Comparison of ENCODE assay signal across 16 mouse cellular contexts in genomic region chr4:71537971-71538370, GRCm38 (mm10).
A peak's percentile ranks its signal among the peaks of the same experiment; 100 is the strongest.
DNase-seq lines count a peak whose midpoint lies in the region; TF ChIP-seq lines count a peak whose summit lies in the region.
"Had no signal": no experiment of that assay in that cellular context is flagged by ENCODE, and none has a peak within 500 bp of the region (broad histone marks: within the 10 kb centered on the region; RNA-seq: fewer than 3 reads in every experiment).

No protein-coding gene starts in this region.

- no peaks in the 10 kb centered on the region for H3K4me1 ChIP-seq in kidney, adult 2 months (ENCODE audit: control insufficient read depth, insufficient read depth, low read length)
- H3K4me1 ChIP-seq: embryonic facial prominence, embryonic 12.5 days; forebrain, embryonic 15.5 days; heart, embryonic 10.5 days; hindbrain, embryonic 13.5 days had no signal

- TF ChIP-seq POLR2A in kidney, adult 2 months (IDR thresholded peaks at IDR 0.05; ENCODE audit: low read depth, low read length): no peak

- H3K4me3 ChIP-seq in kidney, adult 2 months (ENCODE audit: insufficient read depth, low read depth, low read length): no peak overlapping the region
- H3K4me3 ChIP-seq: embryonic facial prominence, embryonic 12.5 days; forebrain, embryonic 15.5 days; heart, embryonic 10.5 days; hindbrain, embryonic 13.5 days had no signal

- WGBS in kidney, adult 2 months: 44% methylated on average over 2 of the region's 2 CpGs

- DNase-seq in adrenal gland, adult 8-10 months: peak; percentile 13
- DNase-seq in adrenal gland, postnatal 4 days (ENCODE audit: low spot score in 2 of 2): no peak
- DNase-seq in kidney, adult 2 months: peak; percentile 12
- DNase-seq in kidney, adult 18-20 months: no peak
- DNase-seq in adrenal gland, postnatal 36 days: peak; percentile 10 to 29
- no peak for DNase-seq in urinary bladder, adult 2 months (ENCODE audit: low spot score)
- DNase-seq: cerebellum, adult 11 months; cerebellum, adult 8-10 months; cerebellum, postnatal 14 days; gastrocnemius, postnatal 36 days; heart, adult 11 months had no signal

- H3K27ac ChIP-seq in kidney, adult 2 months (ENCODE audit: insufficient read depth, low read depth, low read length): no peak overlapping the region
- H3K27ac ChIP-seq: embryonic facial prominence, embryonic 12.5 days; forebrain, embryonic 15.5 days; heart, embryonic 10.5 days; hindbrain, embryonic 13.5 days; hindbrain, postnatal 0 days had no signal

- TF ChIP-seq CTCF in kidney, adult 2 months (conservative IDR thresholded peaks at IDR 0.05; ENCODE audit: insufficient read depth, insufficient read length, low read depth, low read length): no peak

- H3K36me3 ChIP-seq in kidney, adult 2 months (ENCODE audit: control insufficient read depth, insufficient read depth, low read length): no peaks in the 10 kb centered on the region
- H3K36me3 ChIP-seq: embryonic facial prominence, embryonic 12.5 days; forebrain, embryonic 15.5 days; heart, embryonic 10.5 days; hindbrain, embryonic 13.5 days had no signal

- H3K27me3 ChIP-seq in kidney, adult 2 months (replicated peaks; ENCODE audit: control insufficient read depth, insufficient read depth, low read length): no peaks in the 10 kb centered on the region
- H3K27me3 ChIP-seq: embryonic facial prominence, embryonic 12.5 days; forebrain, embryonic 15.5 days; hindbrain, embryonic 13.5 days had no signal

Comparison
In these comparisons a context has a peak if more than half of its experiments do, and no peak if none do; other contexts are left out.
1. DNase-seq: peak in adrenal gland, adult 8-10 months (single experiment), kidney, adult 2 months (single experiment) and adrenal gland, postnatal 36 days (2 of 2); none in adrenal gland, postnatal 4 days (0 of 2), kidney, adult 18-20 months (single experiment) and urinary bladder, adult 2 months (single experiment).